Mouse (Mus musculus) liver, embryonic 14.5 days (tissue): ENCODE measurements around the gene Ptx3. TPM values are rescaled to one million over a fixed set of nuclear protein-coding genes. Genes with fewer than 3 reads are reported as not detected.

Source experiments
- ATAC-seq: fragments of 200-750 bp; cut with Nextera tagmentation; 2 replicates; pipeline ENCODE4 v1.8.0; 2017; ENCODE audit warnings: moderate number of reproducible peaks, mild to moderate bottlenecking, moderate library complexity; ENCODE audit not compliant: insufficient read depth
- DNase-seq, 3 experiments: peaks; one replicate each; pipeline ENCODE4 v3.0.0-alpha.2; 2012 to 2013; ENCODE audit warnings: low read depth in 3 of 3, low spot score in 3 of 3
- H3K27ac ChIP-seq: fragments of 300-500 bp; sonication (generic); 2 replicates; pipeline ENCODE4 v1.5.1; 2014; ENCODE audit warnings: moderate library complexity, mild to moderate bottlenecking, control low read depth, inconsistent platforms
- H3K27me3 ChIP-seq: fragments of 300-500 bp; sonication (generic); 2 replicates; pipeline ENCODE4 v1.6.1; 2014; ENCODE audit warnings: mild to moderate bottlenecking, low read length, moderate library complexity; ENCODE audit not compliant: control insufficient read depth, insufficient read depth
- H3K36me3 ChIP-seq: fragments of 300-500 bp; sonication (generic); replicated peaks from 2 replicates; pipeline ENCODE4 v1.6.1; 2014; ENCODE audit warnings: low read depth; ENCODE audit not compliant: control insufficient read depth, insufficient read depth
- H3K4me1 ChIP-seq, 2 experiments: fragments of 200-500 bp in 1 of 2; fragments of 300-500 bp in 1 of 2; sonication (generic) in 1 of 2; replicated peaks; 2 replicates each; pipeline ENCODE4 v1.6.1; 2012 to 2014; ENCODE audit warnings: antibody characterized with exemption in 1 of 2, inconsistent platforms in 1 of 2, low read length in 1 of 2; ENCODE audit not compliant: control insufficient read depth in 2 of 2, insufficient read depth in 2 of 2
- H3K4me2 ChIP-seq: fragments of 300-500 bp; sonication (generic); 2 replicates; pipeline ENCODE4 v1.6.1; 2014; ENCODE audit warnings: low read depth, mild to moderate bottlenecking, control low read depth, moderate library complexity
- H3K4me3 ChIP-seq, 2 experiments: fragments of 200-500 bp in 1 of 2; fragments of 300-500 bp in 1 of 2; sonication (generic) in 1 of 2; 2 replicates each; pipeline ENCODE4 v1.5.1; 2012 to 2014; ENCODE audit warnings: low read depth in 2 of 2, low read length in 2 of 2, mild to moderate bottlenecking in 2 of 2, control low read depth in 1 of 2, inconsistent platforms in 1 of 2, moderate library complexity in 1 of 2; ENCODE audit not compliant: insufficient read depth in 1 of 2
- H3K9ac ChIP-seq: fragments of 300-500 bp; sonication (generic); replicated peaks from 2 replicates; pipeline ENCODE4 v1.6.1; 2014; ENCODE audit warnings: mild to moderate bottlenecking, control low read depth, moderate library complexity
- H3K9me3 ChIP-seq: fragments of 300-500 bp; sonication (generic); 2 replicates; pipeline ENCODE4 v1.6.1; 2016; ENCODE audit warnings: low read length, mixed read lengths; ENCODE audit not compliant: control insufficient read depth
- CTCF ChIP-seq: IDR thresholded peaks from 2 replicates; pipeline ENCODE4 v1.5.1; 2016; ENCODE audit warnings: antibody characterized with exemption, low read depth, control low read depth
- EP300 ChIP-seq: IDR thresholded peaks from 2 replicates; pipeline ENCODE4 v1.6.1; 2016; ENCODE audit warnings: antibody characterized with exemption, low read depth
- WGBS: fragments of 180-500 bp; shearing (Covaris S2); extraction: QIAGEN DNeasy Blood & Tissue Kit; methylation state at CpG from one replicate; pipeline ENCODE4 v1.1.7; 2014; ENCODE audit not compliant: insufficient replicate concordance; 5-methylcytosine and 5-hydroxymethylcytosine counted together
- polyA plus RNA-seq, 2 experiments: library from polyadenylated mRNA; depleted of rRNA in 1 of 2; stranded (reverse) in 1 of 2; unstranded in 1 of 2; fragments of >200 nt; fragmentation: Nextera tagmentation in 1 of 2; extraction: Ambion mirVana in 1 of 2; gene quantifications; 2 replicates each; pipeline versions ENCODE4 v1.2.1 to v1.2.3; 2012 to 2014

Ptx3 gene
- polyA plus RNA-seq (2012; rRNA removed) = 0.04 and 0.06 TPM in 2 replicates
- 0.08 and 0.13 TPM in 2 replicates for polyA plus RNA-seq (2014; fragmentation: Nextera tagmentation; extraction: Ambion mirVana)

- no peaks in the 10 kb centered on the region for H3K9me3 ChIP-seq
- H3K4me1 ChIP-seq = no peaks in the 10 kb centered on the region
- no peak for TF ChIP-seq CTCF
- no peak for TF ChIP-seq EP300
- no peak within 1 kb of the TSS for H3K27ac ChIP-seq
- DNase-seq (no peak), ATAC-seq (no peak)
- H3K4me2 ChIP-seq = peak within 1 kb of the TSS; percentile 37
- peak within 1 kb of the TSS; percentile 9 to 26; a peak in 3 of 4 replicates for H3K4me3 ChIP-seq
- H3K27me3 ChIP-seq = peaks cover 22% of the 10 kb centered on the region
- no peaks in the 10 kb centered on the region for H3K36me3 ChIP-seq
- no peak within 1 kb of the TSS for H3K9ac ChIP-seq
- 3% methylated on average over 20 of the region's 20 CpGs for WGBS
Observed at GRCm38 (mm10) chr3:66219655-66220191, at the start of gene Ptx3. Ptx3 (plus strand) TSS chr3:66219910.

GRCm38 (mm10) chr3:66172907-66173306 lies 46.8 kb upstream of the Ptx3 start:
- 58% methylated on average over 5 of the region's 5 CpGs for WGBS
- no peak for DNase-seq

GRCm38 (mm10) chr3:66179647-66180046 lies 40.1 kb upstream of the Ptx3 start:
- Histone ChIP-seq H3K27ac (no peak overlapping the region), H3K9me3 (no peaks in the 10 kb centered on the region), H3K27me3 (no peaks in the 10 kb centered on the region), H3K4me2 (no peak overlapping the region), H3K9ac (no peak overlapping the region), H3K4me1 (no peaks in the 10 kb centered on the region), H3K4me3 (no peak overlapping the region), H3K36me3 (no peaks in the 10 kb centered on the region)
- WGBS = 52% methylated on average over 2 of the region's 2 CpGs
- no peak for DNase-seq
- no peak for ATAC-seq
- no peak for TF ChIP-seq EP300
- no peak for TF ChIP-seq CTCF

More at GRCm38 (mm10) chr3:66172907-66173306, 46.8 kb upstream of the Ptx3 start:
- Histone ChIP-seq H3K9me3 (no peaks in the 10 kb centered on the region), H3K27ac (no peak overlapping the region), H3K4me3 (no peak overlapping the region), H3K4me1 (no peaks in the 10 kb centered on the region), H3K9ac (no peak overlapping the region), H3K4me2 (no peak overlapping the region), H3K36me3 (no peaks in the 10 kb centered on the region), H3K27me3 (no peaks in the 10 kb centered on the region)
- no peak for TF ChIP-seq EP300
- TF ChIP-seq CTCF = no peak
- ATAC-seq = no peak

- 57% methylated on average over 3 of the region's 3 CpGs for WGBS
Observed at GRCm38 (mm10) chr3:66193910-66194562, 25.7 kb upstream of the Ptx3 start.

GRCm38 (mm10) chr3:66208836-66209573 lies 10.7 kb upstream of the Ptx3 start:
- WGBS = 60% methylated on average over 4 of the region's 4 CpGs
- H3K4me3 ChIP-seq = no peak overlapping the region
- no peak overlapping the region for H3K4me2 ChIP-seq
- DNase-seq (no peak), ATAC-seq (no peak)
- H3K9me3 ChIP-seq = no peaks in the 10 kb centered on the region
- no peak overlapping the region for H3K27ac ChIP-seq
- no peak overlapping the region for H3K9ac ChIP-seq
- TF ChIP-seq CTCF = no peak
- TF ChIP-seq EP300 = no peak
- H3K36me3 ChIP-seq = no peaks in the 10 kb centered on the region
- H3K27me3 ChIP-seq = no peaks in the 10 kb centered on the region
- H3K4me1 ChIP-seq = no peaks in the 10 kb centered on the region

More at GRCm38 (mm10) chr3:66193910-66194562, 25.7 kb upstream of the Ptx3 start:
- H3K9ac ChIP-seq = no peak overlapping the region
- H3K4me2 ChIP-seq = no peak overlapping the region
- H3K27ac ChIP-seq = no peak overlapping the region
- ATAC-seq (no peak), DNase-seq (no peak)
- no peak overlapping the region for H3K4me3 ChIP-seq
- no peaks in the 10 kb centered on the region for H3K27me3 ChIP-seq
- TF ChIP-seq EP300 (no peak), CTCF (no peak)
- no peaks in the 10 kb centered on the region for H3K9me3 ChIP-seq
- H3K36me3 ChIP-seq = no peaks in the 10 kb centered on the region
- H3K4me1 ChIP-seq = no peaks in the 10 kb centered on the region
